Mouse (Mus musculus): ENCODE measurements at regions not wholly inside any gene's neighbourhood (a gene's known extent, or its start where the extent isn't known, plus 50 kb on each side); places are given as distances from the start of the nearest gene placed in this dataset.

DNA sequence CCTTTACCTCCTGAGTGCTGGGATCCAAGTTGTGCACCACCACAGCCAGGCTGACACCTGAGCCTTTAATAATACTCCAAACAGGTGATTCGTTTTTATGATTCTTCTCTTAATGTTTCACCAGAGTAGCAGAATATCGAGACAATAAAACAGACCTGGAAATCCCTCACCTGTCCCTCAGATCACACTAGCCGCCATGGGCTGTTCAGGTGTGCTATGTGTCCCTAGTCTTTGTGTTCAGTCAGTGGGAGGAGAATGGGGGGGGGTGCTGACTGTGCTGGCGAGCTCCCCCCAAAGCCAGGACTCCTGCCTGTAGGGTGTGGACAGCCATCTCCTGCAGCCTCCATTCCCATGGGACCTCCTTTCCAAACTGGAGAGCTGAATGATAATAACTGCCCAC is 168.9 kb upstream of the Nfe2l3 start:
- TF ChIP-seq CTCF (IDR thresholded peaks at IDR 0.05; ENCODE audit: extremely low read depth, insufficient read depth, insufficient read length, insufficient replicate concordance) (no peak), POLR2A (IDR thresholded peaks at IDR 0.05; ENCODE audit: low read depth, low read length) (no peak)
